Mouse (Mus musculus) myocyte (in vitro differentiated cells): ENCODE measurements at regions not wholly inside any gene's neighbourhood (a gene's known extent, or its start where the extent isn't known, plus 50 kb on each side); places are given as distances from the start of the nearest gene placed in this dataset.

Experiments
- H3K27me3 ChIP-seq: one replicate; pipeline ENCODE4 v1.6.1; 2011; ENCODE audit not compliant: control insufficient read depth, insufficient read depth, insufficient read length
- H3K36me3 ChIP-seq: one replicate; pipeline ENCODE4 v1.6.1; 2011; ENCODE audit not compliant: control insufficient read depth, insufficient read depth
- H3K4me2 ChIP-seq: one replicate; pipeline ENCODE4 v1.6.1; 2011; ENCODE audit warnings: low read depth, control low read depth
- H3K4me3 ChIP-seq: one replicate; pipeline ENCODE4 v1.5.1; 2011; ENCODE audit warnings: mild to moderate bottlenecking, control low read depth, moderate library complexity
- H3K79me2 ChIP-seq: one replicate; pipeline ENCODE4 v1.6.1; 2011; ENCODE audit not compliant: control insufficient read depth, insufficient read depth
- H3ac ChIP-seq: one replicate; pipeline ENCODE4 v1.6.1; 2011; ENCODE audit not compliant: control insufficient read depth, insufficient read length
- CEBPB ChIP-seq: IDR thresholded peaks from 2 replicates; pipeline ENCODE4 v1.6.1; 2011; ENCODE audit warnings: mild to moderate bottlenecking, moderate library complexity; ENCODE audit not compliant: poor library complexity, insufficient read depth, severe bottlenecking
- E2F4 ChIP-seq: IDR thresholded peaks from one replicate; pipeline ENCODE4 v1.6.1; 2011; ENCODE audit warnings: mild to moderate bottlenecking, control low read depth, moderate library complexity; ENCODE audit not compliant: insufficient read depth
- MAX ChIP-seq: IDR thresholded peaks from one replicate; pipeline ENCODE4 v1.6.1; 2011; ENCODE audit warnings: low read depth, mild to moderate bottlenecking, control low read depth
- MYOD1 ChIP-seq, 3 experiments: IDR thresholded peaks; one replicate each; pipeline ENCODE4 v1.6.1; 2011; ENCODE audit warnings: control low read depth in 2 of 3, low read depth in 2 of 3, mild to moderate bottlenecking in 2 of 3, moderate library complexity in 1 of 3; ENCODE audit not compliant: insufficient read length in 2 of 3, control insufficient read depth in 1 of 3
- MYOG ChIP-seq, 3 experiments: IDR thresholded peaks; one replicate each; pipeline ENCODE4 v1.6.1; 2011; ENCODE audit warnings: control low read depth in 2 of 3, low read depth in 2 of 3, mild to moderate bottlenecking in 2 of 3; ENCODE audit not compliant: insufficient read length in 2 of 3, control insufficient read depth in 1 of 3, insufficient read depth in 1 of 3
- POLR2A ChIP-seq: IDR thresholded peaks from one replicate; pipeline ENCODE4 v1.6.1; 2011; ENCODE audit warnings: low read depth, mild to moderate bottlenecking, control low read depth, moderate library complexity; ENCODE audit not compliant: insufficient read length
- POLR2AphosphoS2 ChIP-seq: IDR thresholded peaks from one replicate; pipeline ENCODE4 v1.6.1; 2011; ENCODE audit warnings: low read depth, control low read depth; ENCODE audit not compliant: insufficient read length
- REST ChIP-seq: IDR thresholded peaks from one replicate; pipeline ENCODE4 v1.6.1; 2011; ENCODE audit warnings: mild to moderate bottlenecking, control low read depth, moderate library complexity; ENCODE audit not compliant: insufficient read depth, insufficient read length
- SRF ChIP-seq: IDR thresholded peaks from one replicate; pipeline ENCODE4 v1.6.1; 2011; ENCODE audit warnings: low read depth; ENCODE audit not compliant: control insufficient read depth, insufficient read length
- TCF12 ChIP-seq: IDR thresholded peaks from one replicate; pipeline ENCODE4 v1.6.1; 2011; ENCODE audit warnings: mild to moderate bottlenecking, control low read depth; ENCODE audit not compliant: poor library complexity, insufficient read depth, severe bottlenecking
- TCF3 ChIP-seq: IDR thresholded peaks from one replicate; pipeline ENCODE4 v1.6.1; 2011; ENCODE audit warnings: low read depth, control low read depth; ENCODE audit not compliant: insufficient read length
- USF1 ChIP-seq: IDR thresholded peaks from one replicate; pipeline ENCODE4 v1.6.1; 2011; ENCODE audit warnings: low read depth, mild to moderate bottlenecking, control low read depth, moderate library complexity

- TF ChIP-seq TCF12 (no peak), CEBPB (no peak), SRF (no peak), REST (no peak), POLR2AphosphoS2 (no peak)
- no peaks in the 10 kb centered on the region for H3K79me2 ChIP-seq
- no peaks in the 10 kb centered on the region for H3K36me3 ChIP-seq
- H3K4me3 ChIP-seq: no peak overlapping the region
- H3ac ChIP-seq: no peak overlapping the region
- H3K27me3 ChIP-seq: no peaks in the 10 kb centered on the region
- no peak overlapping the region for H3K4me2 ChIP-seq
These were observed 70.9 kb upstream of the Syt6 start for GRCm38 (mm10) chr3:103504160-103504559.

- Histone ChIP-seq H3K27me3 (peaks cover 4% of the 10 kb centered on the region), H3K79me2 (no peaks in the 10 kb centered on the region), H3K4me3 (no peak overlapping the region), H3ac (no peak overlapping the region), H3K4me2 (no peak overlapping the region), H3K36me3 (no peaks in the 10 kb centered on the region)
- no peak for TF ChIP-seq MYOG (IDR thresholded peaks at IDR 0.05; ENCODE audit: control insufficient read depth in 1 of 3, insufficient read depth in 1 of 3, insufficient read length in 2 of 3, low read depth in 2 of 3)
- no peak for TF ChIP-seq MAX
- no peak for TF ChIP-seq TCF12
- no peak for TF ChIP-seq TCF3
- TF ChIP-seq E2F4: no peak
- no peak for TF ChIP-seq REST
- no peak for TF ChIP-seq POLR2A
- TF ChIP-seq CEBPB: no peak
- no peak for TF ChIP-seq USF1
- TF ChIP-seq MYOD1 (IDR thresholded peaks at IDR 0.05; ENCODE audit: control insufficient read depth in 1 of 3, insufficient read length in 2 of 3, low read depth in 2 of 3): no peak
- no peak for TF ChIP-seq POLR2AphosphoS2
- TF ChIP-seq SRF: no peak
These were observed 61.6 kb upstream of the Syt6 start for GRCm38 (mm10) chr3:103513411-103513810.

- Histone ChIP-seq H3K79me2 (no peaks in the 10 kb centered on the region), H3K4me3 (no peak overlapping the region), H3ac (no peak overlapping the region), H3K36me3 (no peaks in the 10 kb centered on the region), H3K27me3 (peaks cover 4% of the 10 kb centered on the region), H3K4me2 (no peak overlapping the region)
- TF ChIP-seq TCF3 (no peak), E2F4 (no peak), CEBPB (no peak), SRF (no peak), MAX (no peak), MYOG (IDR thresholded peaks at IDR 0.05; ENCODE audit: control insufficient read depth in 1 of 3, insufficient read depth in 1 of 3, insufficient read length in 2 of 3, low read depth in 2 of 3) (no peak)
These were observed 61.0 kb upstream of the Syt6 start for GRCm38 (mm10) chr3:103514061-103514460.

- TF ChIP-seq E2F4: no peak
- TF ChIP-seq TCF3: no peak
- TF ChIP-seq MAX: no peak
- TF ChIP-seq MYOG (IDR thresholded peaks at IDR 0.05; ENCODE audit: control insufficient read depth in 1 of 3, insufficient read depth in 1 of 3, insufficient read length in 2 of 3, low read depth in 2 of 3): no peak
- no peak for TF ChIP-seq CEBPB
- TF ChIP-seq POLR2A: no peak
- no peak for TF ChIP-seq USF1
- no peak for TF ChIP-seq SRF
- no peak for TF ChIP-seq MYOD1 (IDR thresholded peaks at IDR 0.05; ENCODE audit: control insufficient read depth in 1 of 3, insufficient read length in 2 of 3, low read depth in 2 of 3)
- no peak for TF ChIP-seq TCF12
- no peak for TF ChIP-seq POLR2AphosphoS2
- no peaks in the 10 kb centered on the region for H3K36me3 ChIP-seq
- H3K4me3 ChIP-seq: no peak overlapping the region
- H3K27me3 ChIP-seq: peaks cover 8% of the 10 kb centered on the region
- no peak overlapping the region for H3ac ChIP-seq
- H3K79me2 ChIP-seq: no peaks in the 10 kb centered on the region
- H3K4me2 ChIP-seq: no peak overlapping the region
These were observed 59.1 kb upstream of the Syt6 start for GRCm38 (mm10) chr3:103515946-103516345.
